Mouse (Mus musculus) heart, postnatal 0 days (tissue): ENCODE data around the gene Map7. TPM values are rescaled to one million over a fixed set of nuclear protein-coding genes. Genes with fewer than 3 reads are reported as not detected.

Experiments
- ATAC-seq: fragments of 200-750 bp; cut with Nextera tagmentation; 2 replicates; pipeline ENCODE4 v1.8.0; 2017; ENCODE audit warnings: low read depth, moderate number of reproducible peaks, moderate library complexity; ENCODE audit not compliant: insufficient read depth
- DNase-seq: peaks from one replicate; pipeline ENCODE4 v3.0.0-alpha.2; 2016; ENCODE audit warnings: low spot score
- H3K27ac ChIP-seq: fragments of 300-500 bp; sonication (generic); 2 replicates; pipeline ENCODE4 v1.5.1; 2014; ENCODE audit warnings: low read depth, mild to moderate bottlenecking
- H3K27me3 ChIP-seq: fragments of 300-500 bp; sonication (generic); 2 replicates; pipeline ENCODE4 v1.6.1; 2014; ENCODE audit warnings: low read length, mixed read lengths; ENCODE audit not compliant: control insufficient read depth, insufficient read depth
- H3K36me3 ChIP-seq: fragments of 300-500 bp; sonication (generic); replicated peaks from 2 replicates; pipeline ENCODE4 v1.6.1; 2014; ENCODE audit warnings: low read length, mixed read lengths; ENCODE audit not compliant: control insufficient read depth, insufficient read depth
- H3K4me1 ChIP-seq: fragments of 300-500 bp; sonication (generic); 2 replicates; pipeline ENCODE4 v1.6.1; 2014; ENCODE audit warnings: antibody characterized with exemption; ENCODE audit not compliant: control insufficient read depth, insufficient read depth
- H3K4me2 ChIP-seq: fragments of 300-500 bp; sonication (generic); 2 replicates; pipeline ENCODE4 v1.6.1; 2014; ENCODE audit warnings: low read depth, mild to moderate bottlenecking, low read length, moderate library complexity
- H3K4me3 ChIP-seq: fragments of 300-500 bp; sonication (generic); 2 replicates; pipeline ENCODE4 v1.5.1; 2014; ENCODE audit warnings: low read depth, low read length
- H3K9ac ChIP-seq: fragments of 300-500 bp; sonication (generic); replicated peaks from 2 replicates; pipeline ENCODE4 v1.6.1; 2014; ENCODE audit warnings: low read depth, low read length, mixed read lengths
- H3K9me3 ChIP-seq: fragments of 300-500 bp; sonication (generic); replicated peaks from 2 replicates; pipeline ENCODE4 v1.6.1; 2016; ENCODE audit warnings: low read length; ENCODE audit not compliant: control insufficient read depth
- CTCF ChIP-seq: IDR thresholded peaks from 2 replicates; pipeline ENCODE4 v1.5.1; 2016; ENCODE audit warnings: antibody characterized with exemption, control low read depth, low read depth
- EP300 ChIP-seq: IDR thresholded peaks from 2 replicates; pipeline ENCODE4 v1.6.1; 2016; ENCODE audit warnings: antibody characterized with exemption, low read depth
- WGBS: fragments of 180-500 bp; shearing (Covaris S2); extraction: QIAGEN DNeasy Blood & Tissue Kit; methylation state at CpG from one replicate; pipeline ENCODE4 v1.1.7; 2014; 5-methylcytosine and 5-hydroxymethylcytosine counted together
- polyA plus RNA-seq: library from polyadenylated mRNA; unstranded; fragments of >200 nt; fragmentation: Nextera tagmentation; extraction: Ambion mirVana; gene quantifications from 2 replicates; pipeline ENCODE4 v1.2.1, GENCODE M21; 2015
- total RNA-seq: library from RNA; depleted of rRNA; stranded (reverse); fragments of >200 nt; gene quantifications from 2 replicates; pipeline ENCODE4 v1.2.3, GENCODE M21; 2014; ENCODE audit warnings: low replicate concordance

Map7 gene
- total and polyA plus RNA-seq, 2 experiments from 2014 or later: 5.9 to 7.5 TPM

DNA sequence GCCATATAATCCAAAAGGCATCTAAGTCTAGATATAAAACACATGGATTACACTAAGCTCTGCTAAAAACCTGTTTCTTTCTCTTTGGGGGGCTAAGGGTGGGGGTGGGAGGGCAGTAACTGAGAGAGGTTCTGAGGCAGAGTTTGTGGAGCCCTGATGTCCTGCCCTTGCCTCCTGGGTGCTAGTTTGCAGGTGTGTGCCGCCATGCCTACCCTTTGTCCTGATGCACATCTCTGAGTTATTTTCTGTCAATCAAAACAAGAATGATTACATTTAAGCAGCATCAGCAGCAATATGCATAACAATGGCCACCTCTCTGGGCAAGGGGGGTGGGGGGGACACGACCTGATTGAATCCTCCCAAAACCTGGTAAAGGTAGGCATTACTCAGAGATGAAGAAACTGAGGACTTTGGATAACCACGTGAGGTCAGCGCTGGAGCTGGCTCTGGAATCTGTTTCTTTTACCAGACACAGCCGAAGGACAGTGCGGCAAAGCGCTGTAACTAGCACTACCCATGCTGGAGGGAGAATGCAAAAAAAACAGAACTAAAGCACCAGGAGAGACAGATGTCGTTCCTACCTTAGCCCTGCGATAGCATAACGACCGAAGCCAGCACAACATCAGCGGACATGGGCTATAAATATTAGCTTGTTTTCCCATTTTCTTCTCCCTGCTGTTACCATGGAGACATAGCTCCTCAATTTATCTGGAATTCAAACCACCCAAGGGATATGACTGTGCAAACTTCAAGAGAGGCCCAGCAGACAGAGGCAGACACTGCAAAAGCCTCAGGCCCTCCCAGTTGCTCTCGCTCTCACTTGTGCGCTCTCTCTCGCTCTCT lies 137.9 kb downstream of the Map7 start:
- ATAC-seq: peak; percentile 30; the same call in 1 of the 2 replicates
- 50% methylated on average over 15 of the region's 15 CpGs for WGBS
- Histone ChIP-seq H3K4me1 (0 out of 2 replicates have a peak, but pooled peaks cover 4% of the 10 kb centered on the region), H3K9me3 (no peaks in the 10 kb centered on the region), H3K9ac (no peak overlapping the region), H3K36me3 (no peaks in the 10 kb centered on the region), H3K27me3 (no peaks in the 10 kb centered on the region), H3K27ac (no peak overlapping the region), H3K4me2 (peak overlapping the region; percentile 9; the same call in 1 of the 2 replicates), H3K4me3 (no peak overlapping the region)
- TF ChIP-seq EP300 (no peak), CTCF (no peak)
- DNase-seq: peak; percentile 31

DNA sequence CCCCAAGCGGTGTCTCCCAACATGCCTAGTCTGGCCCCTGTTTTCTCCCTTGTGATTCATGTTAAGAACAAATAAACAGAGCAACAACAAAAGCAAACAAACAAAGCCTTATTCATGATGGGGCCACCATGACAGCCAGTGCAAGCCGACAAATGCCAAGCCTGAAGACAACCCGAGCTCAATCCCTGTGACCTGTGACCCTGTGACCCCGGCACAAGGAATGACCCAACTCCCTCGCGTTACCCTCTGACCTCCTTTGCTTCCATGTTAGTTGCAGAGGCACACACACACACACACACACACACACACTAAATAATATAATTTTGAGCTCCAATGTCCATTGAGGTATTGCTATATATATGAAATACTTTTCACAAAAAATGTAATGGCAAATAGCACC lies 139.1 kb downstream of the Map7 start:
- ATAC-seq: no peak
- Histone ChIP-seq H3K4me2 (no peak overlapping the region), H3K27me3 (no peaks in the 10 kb centered on the region), H3K27ac (no peak overlapping the region), H3K36me3 (no peaks in the 10 kb centered on the region), H3K9me3 (no peaks in the 10 kb centered on the region), H3K9ac (no peak overlapping the region), H3K4me1 (0 out of 2 replicates have a peak, but pooled peaks cover 4% of the 10 kb centered on the region), H3K4me3 (no peak overlapping the region)
- WGBS: 82% methylated on average over 6 of the region's 6 CpGs
- DNase-seq: no peak
- TF ChIP-seq CTCF (no peak), EP300 (no peak)

DNA sequence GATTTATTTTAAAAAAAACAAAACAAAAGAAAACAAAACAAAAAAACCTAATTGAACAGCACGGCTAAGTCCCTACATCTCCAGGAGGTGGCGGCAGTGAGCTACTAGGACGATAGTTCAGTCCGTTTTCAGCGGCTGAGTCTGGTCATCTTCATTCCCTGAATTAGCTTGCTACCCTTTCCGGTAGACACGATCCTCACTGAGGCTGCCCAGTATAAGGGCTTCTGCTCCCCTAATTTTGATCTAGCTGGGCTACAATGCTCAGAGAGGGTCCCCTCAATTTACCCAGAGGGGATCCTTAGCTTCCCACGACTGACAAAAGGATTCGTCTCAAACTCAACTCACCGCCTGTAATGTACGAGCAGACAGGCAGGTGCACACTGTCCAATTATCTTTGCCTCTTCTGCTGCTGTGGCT lies 142.2 kb downstream of the Map7 start:
- H3K4me3 ChIP-seq: peak overlapping the region; percentile 28; the same call in 1 of the 2 replicates
- no peaks in the 10 kb centered on the region for H3K27me3 ChIP-seq
- H3K36me3 ChIP-seq: no peaks in the 10 kb centered on the region
- no peak overlapping the region for H3K9ac ChIP-seq
- H3K4me1 ChIP-seq: 0 out of 2 replicates have a peak, but pooled peaks cover 4% of the 10 kb centered on the region
- TF ChIP-seq CTCF: peak; percentile 94
- TF ChIP-seq EP300: no peak
- H3K9me3 ChIP-seq: no peaks in the 10 kb centered on the region
- peak overlapping the region; percentile 5; the same call in 1 of the 2 replicates for H3K27ac ChIP-seq
- WGBS: 8% methylated on average over 11 of the region's 11 CpGs
- DNase-seq (peak; percentile 92), ATAC-seq (peak; percentile 62)
- peak overlapping the region; percentile 53 for H3K4me2 ChIP-seq

DNA sequence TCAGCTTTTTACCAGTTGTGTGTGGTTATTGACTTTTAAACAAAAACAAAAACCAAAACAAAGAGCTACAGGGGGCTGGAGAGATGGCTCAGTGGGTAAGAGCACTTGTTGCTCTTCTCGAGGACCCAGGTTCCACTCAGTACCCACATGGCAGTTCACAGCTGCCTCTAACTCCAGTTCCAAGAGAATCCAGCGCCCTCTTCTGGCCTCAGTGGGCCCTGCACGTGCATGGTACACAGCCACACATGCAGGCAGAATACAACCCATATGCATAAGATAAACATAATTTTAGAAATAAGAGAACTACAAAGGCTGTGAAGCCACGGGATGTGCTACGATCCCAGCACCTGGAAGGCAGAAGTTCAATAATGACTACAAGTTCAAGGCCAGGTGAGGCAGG lies 147.7 kb downstream of the Map7 start:
- no peak for DNase-seq
- H3K27me3 ChIP-seq: no peaks in the 10 kb centered on the region
- H3K9ac ChIP-seq: no peak overlapping the region
- H3K27ac ChIP-seq: no peak overlapping the region
- H3K4me1 ChIP-seq: peaks cover 10% of the 10 kb centered on the region
- no peak for ATAC-seq
- no peak overlapping the region for H3K4me2 ChIP-seq
- no peaks in the 10 kb centered on the region for H3K9me3 ChIP-seq
- no peaks in the 10 kb centered on the region for H3K36me3 ChIP-seq
- 74% methylated on average over 5 of the region's 5 CpGs for WGBS
- no peak overlapping the region for H3K4me3 ChIP-seq
- no peak for TF ChIP-seq EP300
- 0 out of 2 replicates have a peak, but pooled peaks have one; percentile 10 for TF ChIP-seq CTCF

DNA sequence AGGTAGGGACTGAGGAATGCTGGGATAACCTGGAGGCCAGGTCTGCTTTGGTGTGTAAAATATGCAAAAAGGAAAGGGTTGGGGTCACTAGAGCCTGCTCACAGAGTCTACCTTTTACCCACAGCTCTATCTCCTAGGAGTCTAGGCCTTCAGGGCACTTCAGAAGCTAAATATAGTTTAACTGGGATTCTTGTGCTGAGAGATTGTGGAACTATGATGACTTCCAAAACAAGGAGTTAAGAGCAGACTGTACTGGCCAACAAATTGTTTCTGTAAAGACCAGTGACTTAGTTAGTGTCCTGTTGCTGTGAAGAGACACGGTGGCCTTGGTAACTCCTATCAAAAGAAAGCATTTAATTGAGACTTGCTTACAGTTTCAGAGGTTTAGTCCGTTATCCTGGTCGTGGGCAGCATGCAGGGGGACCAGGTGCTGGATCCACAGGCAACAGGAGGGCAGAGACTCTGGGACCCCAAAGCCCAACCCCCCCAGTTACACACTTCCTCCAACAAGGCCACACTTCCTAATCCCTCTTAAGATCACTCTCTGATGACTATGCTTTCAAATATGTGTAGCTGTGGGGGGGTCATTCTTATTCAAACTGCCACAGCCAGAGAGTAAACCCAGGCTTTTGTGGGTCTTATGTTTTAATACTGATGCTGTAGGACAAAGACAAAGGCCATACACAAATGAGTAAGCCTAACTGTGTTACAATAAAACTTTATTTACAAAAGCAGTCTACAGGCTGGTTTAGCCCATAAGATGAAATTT lies 150.1 kb downstream of the Map7 start:
- Histone ChIP-seq H3K4me1 (peaks cover 10% of the 10 kb centered on the region), H3K9me3 (no peaks in the 10 kb centered on the region), H3K27ac (peak overlapping the region; percentile 94), H3K4me2 (0 out of 2 replicates have a peak overlapping the region, but pooled peaks have one; percentile 10), H3K9ac (no peak overlapping the region), H3K36me3 (no peaks in the 10 kb centered on the region), H3K27me3 (no peaks in the 10 kb centered on the region), H3K4me3 (no peak overlapping the region)
- DNase-seq (peak; percentile 87), ATAC-seq (peak; percentile 95)
- TF ChIP-seq CTCF (no peak), EP300 (no peak)
- 30% methylated on average over 3 of the region's 3 CpGs for WGBS
